Mouse (Mus musculus): ENCODE measurements around the gene Camk2n1. TPM values are rescaled to one million over a fixed set of nuclear protein-coding genes. Genes with fewer than 3 reads are reported as not detected.

Camk2n1 gene
- polyA plus RNA-seq, 1 experiment from 2014 or later = 10.9 TPM

- Histone ChIP-seq H3K27me3 (replicated peaks; ENCODE audit: control insufficient read depth, insufficient read depth, low read length) (no peaks in the 10 kb centered on the region), H3K27ac (ENCODE audit: low read depth, low read length) (no peak overlapping the region), H3K4me2 (replicated peaks; ENCODE audit: low read depth) (no peak overlapping the region), H3K9ac (ENCODE audit: low read depth, low read length) (no peak overlapping the region), H3K9me3 (ENCODE audit: control insufficient read depth) (no peaks in the 10 kb centered on the region), H3K4me3 (ENCODE audit: low read depth, low read length) (no peak overlapping the region), H3K36me3 (ENCODE audit: control insufficient read depth, insufficient read depth) (no peaks in the 10 kb centered on the region), H3K4me1 (replicated peaks; ENCODE audit: control insufficient read depth, insufficient read depth, low read length) (peaks cover 5% of the 10 kb centered on the region; the same call in 1 of the 2 replicates)
- no peak for ATAC-seq
- no peak for TF ChIP-seq CTCF (IDR thresholded peaks at IDR 0.05; ENCODE audit: low read depth)
- WGBS = 56% methylated on average over 15 of the region's 15 CpGs
These were observed 1.6 kb upstream of the Camk2n1 start for GRCm38 (mm10) chr4:138452306-138453096.

- Histone ChIP-seq H3K9ac (ENCODE audit: low read depth, low read length) (peak overlapping the region; percentile 93), H3K9me3 (ENCODE audit: control insufficient read depth) (no peaks in the 10 kb centered on the region), H3K36me3 (ENCODE audit: control insufficient read depth, insufficient read depth) (no peaks in the 10 kb centered on the region), H3K27ac (ENCODE audit: low read depth, low read length) (peak overlapping the region; percentile 95), H3K4me1 (replicated peaks; ENCODE audit: control insufficient read depth, insufficient read depth, low read length) (peaks cover 5% of the 10 kb centered on the region; the same call in 1 of the 2 replicates), H3K4me3 (ENCODE audit: low read depth, low read length) (peak overlapping the region; percentile 94), H3K27me3 (replicated peaks; ENCODE audit: control insufficient read depth, insufficient read depth, low read length) (no peaks in the 10 kb centered on the region), H3K4me2 (replicated peaks; ENCODE audit: low read depth) (peak overlapping the region; percentile 92)
- 19% methylated on average over 19 of the region's 19 CpGs for WGBS
- ATAC-seq = peak; percentile 25; the same call in 1 of the 2 replicates
- TF ChIP-seq CTCF (IDR thresholded peaks at IDR 0.05; ENCODE audit: low read depth) = no peak
These were observed 889 bp upstream of the Camk2n1 start for GRCm38 (mm10) chr4:138453097-138453752.

- Histone ChIP-seq H3K4me3 (ENCODE audit: low read depth, low read length) (peak overlapping the region; percentile 94), H3K27me3 (replicated peaks; ENCODE audit: control insufficient read depth, insufficient read depth, low read length) (no peaks in the 10 kb centered on the region), H3K9ac (ENCODE audit: low read depth, low read length) (peak overlapping the region; percentile 93), H3K9me3 (ENCODE audit: control insufficient read depth) (no peaks in the 10 kb centered on the region), H3K4me2 (replicated peaks; ENCODE audit: low read depth) (peak overlapping the region; percentile 92), H3K27ac (ENCODE audit: low read depth, low read length) (peak overlapping the region; percentile 95), H3K4me1 (replicated peaks; ENCODE audit: control insufficient read depth, insufficient read depth, low read length) (peaks cover 5% of the 10 kb centered on the region; the same call in 1 of the 2 replicates), H3K36me3 (ENCODE audit: control insufficient read depth, insufficient read depth) (no peaks in the 10 kb centered on the region)
- ATAC-seq = peak; percentile 41
- WGBS = 1% methylated on average over 77 of the region's 78 CpGs
- no peak for TF ChIP-seq CTCF (IDR thresholded peaks at IDR 0.05; ENCODE audit: low read depth)
These were observed 542 bp downstream of the Camk2n1 start for GRCm38 (mm10) chr4:138454571-138455140.

- H3K27me3 ChIP-seq (replicated peaks; ENCODE audit: control insufficient read depth, insufficient read depth, low read length) = no peaks in the 10 kb centered on the region
- peak overlapping the region; percentile 92 for H3K4me2 ChIP-seq (replicated peaks; ENCODE audit: low read depth)
- peak; percentile 31 for TF ChIP-seq CTCF (IDR thresholded peaks at IDR 0.05; ENCODE audit: low read depth)
- H3K4me1 ChIP-seq (replicated peaks; ENCODE audit: control insufficient read depth, insufficient read depth, low read length) = peaks cover 5% of the 10 kb centered on the region; the same call in 1 of the 2 replicates
- WGBS = under 1% methylated on average over 56 of the region's 58 CpGs
- H3K9me3 ChIP-seq (ENCODE audit: control insufficient read depth) = no peaks in the 10 kb centered on the region
- no peak for ATAC-seq
- peak overlapping the region; percentile 93 for H3K9ac ChIP-seq (ENCODE audit: low read depth, low read length)
- no peaks in the 10 kb centered on the region for H3K36me3 ChIP-seq (ENCODE audit: control insufficient read depth, insufficient read depth)
- H3K27ac ChIP-seq (ENCODE audit: low read depth, low read length) = peak overlapping the region; percentile 95
- H3K4me3 ChIP-seq (ENCODE audit: low read depth, low read length) = peak overlapping the region; percentile 94
These were observed 1.2 kb downstream of the Camk2n1 start for GRCm38 (mm10) chr4:138455141-138455955.

GRCm38 (mm10) chr4:138455956-138456341 lies 1.8 kb downstream of the Camk2n1 start:
- peak overlapping the region; percentile 93 for H3K9ac ChIP-seq (ENCODE audit: low read depth, low read length)
- ATAC-seq = no peak
- peak overlapping the region; percentile 94 for H3K4me3 ChIP-seq (ENCODE audit: low read depth, low read length)
- no peaks in the 10 kb centered on the region for H3K36me3 ChIP-seq (ENCODE audit: control insufficient read depth, insufficient read depth)
- TF ChIP-seq CTCF (IDR thresholded peaks at IDR 0.05; ENCODE audit: low read depth) = no peak
- WGBS = 3% methylated on average over 17 of the region's 17 CpGs
- peaks cover 5% of the 10 kb centered on the region; the same call in 1 of the 2 replicates for H3K4me1 ChIP-seq (replicated peaks; ENCODE audit: control insufficient read depth, insufficient read depth, low read length)
- H3K27me3 ChIP-seq (replicated peaks; ENCODE audit: control insufficient read depth, insufficient read depth, low read length) = no peaks in the 10 kb centered on the region
- no peaks in the 10 kb centered on the region for H3K9me3 ChIP-seq (ENCODE audit: control insufficient read depth)
- H3K27ac ChIP-seq (ENCODE audit: low read depth, low read length) = peak overlapping the region; percentile 95; the same call in 1 of the 2 replicates
- peak overlapping the region; percentile 92 for H3K4me2 ChIP-seq (replicated peaks; ENCODE audit: low read depth)

Data from intestine, postnatal 0 days (tissue).